Mouse (Mus musculus) testis, adult 2 months (tissue): ENCODE results near the gene Cyfip2.

Source experiments
- CTCF ChIP-seq: fragments of 200-500 bp; IDR thresholded peaks from 2 replicates; pipeline ENCODE4 v1.5.1; 2012; ENCODE audit warnings: low read depth, mild to moderate bottlenecking, inconsistent platforms, low read length, moderate library complexity; ENCODE audit not compliant: control insufficient read depth, insufficient read depth, insufficient replicate concordance
- POLR2A ChIP-seq: fragments of 200-500 bp; IDR thresholded peaks from 2 replicates; pipeline ENCODE4 v1.6.1; 2012; ENCODE audit warnings: low read depth, mild to moderate bottlenecking, inconsistent platforms, low read length, moderate library complexity; ENCODE audit not compliant: control insufficient read depth

GRCm38 (mm10) chr11:46273969-46274368 lies 38.7 kb downstream of the Cyfip2 start:
- TF ChIP-seq CTCF (no peak), POLR2A (no peak)
